Mouse (Mus musculus): Measurements from ENCODE around the gene Arhgdia.
"Not testable (repeated sequence)": the region's sequence is repeated elsewhere in the genome, so short reads cannot be mapped to it uniquely, and the experiment has no call there.

Gene Arhgdia

GRCm38 (mm10) chr11:120613481-120613972 lies 32.1 kb upstream of the Arhgdia start:
- no peak for DNase-seq

GRCm38 (mm10) chr11:120612763-120613162 lies 31.3 kb upstream of the Arhgdia start:
- peak; percentile 73 for DNase-seq

- DNase-seq, result no peak
Observed at GRCm38 (mm10) chr11:120610477-120611046, 29.1 kb upstream of the Arhgdia start.

- DNase-seq, result no peak
Observed at GRCm38 (mm10) chr11:120609250-120609649, 27.8 kb upstream of the Arhgdia start.

GRCm38 (mm10) chr11:120608241-120609034 lies 27.0 kb upstream of the Arhgdia start, which contains the start of gene Npb:
Gene Npb, plus strand, starts transcription at chr11:120608477.
- no peak for DNase-seq

- no peak for DNase-seq
Observed at GRCm38 (mm10) chr11:120606764-120607163, 25.3 kb upstream of the Arhgdia start.

GRCm38 (mm10) chr11:120605667-120606066 lies 24.2 kb upstream of the Arhgdia start:
- DNase-seq, result no peak

GRCm38 (mm10) chr11:120603545-120603944 lies 22.1 kb upstream of the Arhgdia start:
- DNase-seq, result no peak

GRCm38 (mm10) chr11:120600716-120601115 lies 19.3 kb upstream of the Arhgdia start:
- DNase-seq, result no peak

GRCm38 (mm10) chr11:120598990-120599549 lies 17.6 kb upstream of the Arhgdia start:
- DNase-seq, result no peak

GRCm38 (mm10) chr11:120598283-120598989 lies 17.0 kb upstream of the Arhgdia start, which contains the start of the genes Alyref and Anapc11:
Gene Alyref, minus strand, starts transcription at chr11:120598365.
Gene Anapc11, plus strand, starts transcription at chr11:120598421.
- peak; percentile 90 for DNase-seq

- no peak for DNase-seq
Observed at GRCm38 (mm10) chr11:120597240-120598235, 16.1 kb upstream of the Arhgdia start.

- DNase-seq, result no peak
Observed at GRCm38 (mm10) chr11:120588531-120588930, 7.1 kb upstream of the Arhgdia start.

GRCm38 (mm10) chr11:120583937-120584336 lies 2.5 kb upstream of the Arhgdia start:
- DNase-seq, result no peak

GRCm38 (mm10) chr11:120582982-120583293 lies 1.5 kb upstream of the Arhgdia start:
- DNase-seq, result not testable (repeated sequence)

GRCm38 (mm10) chr11:120582268-120582981 lies 1.0 kb upstream of the Arhgdia start:
- DNase-seq, result no peak

GRCm38 (mm10) chr11:120580871-120581331 lies 523 bp downstream of the Arhgdia start:
- DNase-seq, result peak; percentile 42

- DNase-seq, result no peak
Observed at GRCm38 (mm10) chr11:120580190-120580589, 1.2 kb downstream of the Arhgdia start.

GRCm38 (mm10) chr11:120579316-120580107 lies 1.9 kb downstream of the Arhgdia start:
- peak; percentile 83 for DNase-seq

- no peak for DNase-seq
Observed at GRCm38 (mm10) chr11:120578694-120579243, 2.7 kb downstream of the Arhgdia start.
